Mouse (Mus musculus) ES-Bruce4 (cell line): Measurements from ENCODE around the gene Bsn.

Experiments
- CTCF ChIP-seq: IDR thresholded peaks from one replicate; pipeline ENCODE4 v1.8.1; 2011; ENCODE audit warnings: low read depth, low read length
- EP300 ChIP-seq: IDR thresholded peaks from 2 replicates; pipeline ENCODE4 v1.6.1; 2011; ENCODE audit warnings: low read depth, low read length; ENCODE audit not compliant: insufficient read depth

DNA sequence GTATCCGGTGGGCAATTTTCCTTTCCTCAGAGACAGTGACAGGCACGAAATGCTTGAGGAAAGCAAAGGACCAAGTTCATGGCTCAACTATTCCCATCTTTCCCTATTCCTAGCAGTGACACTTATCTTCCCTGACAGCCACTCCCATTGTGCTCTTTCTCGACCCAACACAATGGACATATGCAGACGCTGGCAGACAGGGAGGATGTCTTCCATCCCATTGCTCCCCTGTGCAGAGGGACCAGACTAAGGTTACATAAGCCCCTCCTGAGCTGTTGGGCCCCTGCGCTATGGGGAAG lies 747 bp downstream of the Bsn start:
- no peak for TF ChIP-seq CTCF
- no peak for TF ChIP-seq EP300
